ENCODE assay signal across 23 mouse cellular contexts in genomic region chr3:127701196-127701825, GRCm38 (mm10).
"Had no signal": no experiment of that assay in that cellular context is flagged by ENCODE, and none has a peak within 500 bp of the region (broad histone marks: within the 10 kb centered on the region; RNA-seq: fewer than 3 reads in every experiment).

No protein-coding gene starts in this region.

- H3K9ac ChIP-seq: kidney, embryonic 15.5 days; limb, embryonic 13.5 days; liver, embryonic 12.5 days; liver, embryonic 15.5 days; lung, embryonic 15.5 days; midbrain, embryonic 13.5 days; neural tube, embryonic 13.5 days; stomach, embryonic 15.5 days had no signal

- H3K9me3 ChIP-seq: kidney, embryonic 15.5 days; limb, embryonic 10.5 days; limb, embryonic 13.5 days; liver, embryonic 12.5 days; liver, embryonic 15.5 days; lung, embryonic 15.5 days; midbrain, embryonic 10.5 days; midbrain, embryonic 13.5 days; neural tube, embryonic 13.5 days; stomach, embryonic 15.5 days had no signal

- H3K36me3 ChIP-seq: kidney, embryonic 15.5 days; limb, embryonic 10.5 days; limb, embryonic 13.5 days; liver, embryonic 12.5 days; liver, embryonic 15.5 days; lung, embryonic 15.5 days; midbrain, embryonic 10.5 days; midbrain, embryonic 13.5 days; neural tube, embryonic 13.5 days; stomach, embryonic 15.5 days had no signal

- H3K4me3 ChIP-seq: kidney, embryonic 15.5 days; limb, embryonic 10.5 days; limb, embryonic 13.5 days; liver, embryonic 12.5 days; liver, embryonic 15.5 days; lung, embryonic 15.5 days; megakaryocyte, embryonic 14.5 days; midbrain, embryonic 10.5 days; midbrain, embryonic 13.5 days; myocyte; neural tube, embryonic 13.5 days; stomach, embryonic 15.5 days had no signal

- H3K27ac ChIP-seq: kidney, embryonic 15.5 days; limb, embryonic 10.5 days; limb, embryonic 13.5 days; liver, embryonic 12.5 days; liver, embryonic 15.5 days; lung, embryonic 15.5 days; midbrain, embryonic 10.5 days; midbrain, embryonic 13.5 days; neural tube, embryonic 13.5 days; stomach, embryonic 15.5 days had no signal

- ATAC-seq: liver, embryonic 12.5 days; midbrain, embryonic 13.5 days; midbrain, embryonic 16.5 days had no signal

- H3K4me2 ChIP-seq: kidney, embryonic 15.5 days; limb, embryonic 13.5 days; liver, embryonic 12.5 days; liver, embryonic 15.5 days; lung, embryonic 15.5 days; midbrain, embryonic 13.5 days; neural tube, embryonic 13.5 days; stomach, embryonic 15.5 days had no signal

- H3K4me1 ChIP-seq: liver, embryonic 12.5 days; liver, embryonic 15.5 days; megakaryocyte, embryonic 14.5 days; stomach, embryonic 15.5 days had no signal

- DNase-seq: kidney, postnatal 10 days; kidney, postnatal 4 days; liver; lung, adult 18-20 months; lung, postnatal 10 days; lung, postnatal 36 days; retina, postnatal 1 day; right cerebral cortex, postnatal 25 days; spleen, adult 18-20 months; thymus, postnatal 25 days had no signal
